Mouse (Mus musculus) kidney, postnatal 36 days (tissue): ENCODE data around the gene Plekha5.
A peak's percentile ranks its signal among the peaks of the same experiment; 100 is the strongest.

Source experiments
- DNase-seq, 2 experiments: peaks; one replicate each; pipeline ENCODE4 v3.0.0; 2021 to 2022; ENCODE audit warnings: mixed read lengths in 2 of 2

Gene Plekha5

DNA sequence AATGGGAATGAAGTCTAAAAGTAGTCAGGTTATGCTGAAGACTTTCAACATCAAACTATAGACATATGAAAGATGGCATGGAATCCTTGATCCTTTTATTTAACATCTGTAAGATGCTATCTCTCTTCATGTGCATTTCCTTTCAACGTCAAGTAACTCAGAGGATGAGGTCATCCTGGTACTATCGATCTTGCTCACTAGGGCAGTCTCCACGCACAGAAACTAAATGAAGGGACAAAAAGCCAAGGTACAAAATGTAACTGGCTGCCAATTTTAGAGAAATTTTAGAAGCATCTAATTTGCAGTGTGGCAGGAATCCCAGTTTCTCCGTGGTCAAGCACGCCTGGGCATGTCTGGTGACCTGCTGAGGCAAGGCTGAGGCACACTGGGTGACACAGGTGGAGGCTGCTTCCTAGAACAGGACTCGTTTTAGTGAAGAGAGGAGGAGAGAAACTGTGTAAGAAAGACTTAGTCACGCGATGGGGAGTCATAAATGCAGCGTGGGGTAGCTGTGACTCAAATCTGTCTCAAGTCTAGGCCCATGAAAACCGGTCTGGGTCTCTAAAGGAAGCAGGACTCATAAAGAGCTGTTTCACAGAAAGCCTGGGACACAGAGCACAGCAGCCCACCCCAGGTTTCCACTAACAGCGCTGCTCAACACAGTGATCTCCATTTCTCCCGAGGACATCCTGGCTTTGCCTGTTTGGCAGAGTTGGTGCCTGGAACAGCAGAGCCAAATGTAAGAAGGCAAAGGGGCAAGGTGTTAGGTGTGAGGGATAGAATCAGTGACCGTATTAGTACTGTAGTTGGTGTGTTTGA is 196.9 kb downstream of the Plekha5 start:
- DNase-seq, result no peak

DNA sequence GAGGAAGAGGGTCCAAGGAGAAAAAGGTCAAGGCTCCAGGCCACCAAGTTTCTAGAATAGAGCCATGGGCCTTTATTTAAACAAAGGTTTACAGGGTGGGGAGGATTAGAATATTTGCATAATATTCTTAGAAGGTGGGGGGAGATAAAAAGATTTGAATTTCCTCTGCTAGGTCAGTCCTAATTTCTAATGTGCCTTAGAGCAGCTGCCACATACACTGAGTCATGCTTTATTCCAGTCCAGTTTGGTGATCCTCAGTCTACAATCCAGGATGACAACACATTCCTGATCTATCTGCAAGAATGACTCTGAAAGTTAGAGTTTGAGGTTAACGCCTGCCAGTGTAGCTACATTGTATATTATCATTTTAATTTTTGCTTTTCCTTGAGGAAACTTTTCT is 197.8 kb downstream of the Plekha5 start:
- no peak for DNase-seq

DNA sequence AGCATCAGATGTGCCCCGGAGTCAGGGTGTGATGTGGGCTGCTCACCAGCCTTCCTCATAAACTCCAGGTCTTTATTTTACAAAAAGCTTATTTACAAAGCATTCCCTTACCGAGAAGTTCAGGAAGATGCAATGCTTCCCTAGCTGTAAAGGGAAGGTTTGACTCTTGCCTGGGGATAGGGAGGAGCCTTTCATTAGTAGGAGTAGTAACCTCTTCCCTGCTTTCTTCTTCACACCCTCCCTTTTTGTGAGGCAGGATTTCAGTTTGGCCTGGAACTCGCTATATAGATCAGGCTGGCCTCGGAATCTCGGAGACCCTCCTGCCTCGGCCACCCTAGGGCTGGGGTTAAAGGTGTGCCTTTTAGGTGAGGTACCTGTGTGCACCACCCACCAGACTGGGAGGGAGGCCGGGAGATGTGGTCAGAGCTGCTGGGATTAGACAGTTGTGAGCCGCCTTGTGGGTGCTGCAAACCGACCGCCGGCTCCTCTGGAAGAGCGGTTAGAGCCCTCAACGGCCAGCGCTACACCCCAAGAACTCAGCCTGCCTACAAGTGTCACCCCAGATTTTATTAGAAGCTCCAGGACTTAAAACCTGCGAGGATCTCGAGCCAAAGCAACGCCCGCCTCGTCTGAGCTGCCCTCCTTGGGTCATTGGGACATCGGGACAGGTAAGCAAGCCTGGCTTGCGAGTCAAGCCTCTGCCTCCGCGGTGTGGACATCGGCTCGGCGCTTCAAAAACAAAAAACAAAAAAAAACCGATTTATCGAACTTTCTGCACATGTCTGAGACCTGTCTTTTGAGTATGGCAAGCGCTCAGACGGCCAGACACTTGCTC is 198.8 kb downstream of the Plekha5 start, which contains the start of gene Aebp2:
Gene Aebp2, plus strand, starts transcription at position 273 of the 835 bp plus-strand sequence.
- DNase-seq, result peak in 1 of 2 experiments; percentile 19

DNA sequence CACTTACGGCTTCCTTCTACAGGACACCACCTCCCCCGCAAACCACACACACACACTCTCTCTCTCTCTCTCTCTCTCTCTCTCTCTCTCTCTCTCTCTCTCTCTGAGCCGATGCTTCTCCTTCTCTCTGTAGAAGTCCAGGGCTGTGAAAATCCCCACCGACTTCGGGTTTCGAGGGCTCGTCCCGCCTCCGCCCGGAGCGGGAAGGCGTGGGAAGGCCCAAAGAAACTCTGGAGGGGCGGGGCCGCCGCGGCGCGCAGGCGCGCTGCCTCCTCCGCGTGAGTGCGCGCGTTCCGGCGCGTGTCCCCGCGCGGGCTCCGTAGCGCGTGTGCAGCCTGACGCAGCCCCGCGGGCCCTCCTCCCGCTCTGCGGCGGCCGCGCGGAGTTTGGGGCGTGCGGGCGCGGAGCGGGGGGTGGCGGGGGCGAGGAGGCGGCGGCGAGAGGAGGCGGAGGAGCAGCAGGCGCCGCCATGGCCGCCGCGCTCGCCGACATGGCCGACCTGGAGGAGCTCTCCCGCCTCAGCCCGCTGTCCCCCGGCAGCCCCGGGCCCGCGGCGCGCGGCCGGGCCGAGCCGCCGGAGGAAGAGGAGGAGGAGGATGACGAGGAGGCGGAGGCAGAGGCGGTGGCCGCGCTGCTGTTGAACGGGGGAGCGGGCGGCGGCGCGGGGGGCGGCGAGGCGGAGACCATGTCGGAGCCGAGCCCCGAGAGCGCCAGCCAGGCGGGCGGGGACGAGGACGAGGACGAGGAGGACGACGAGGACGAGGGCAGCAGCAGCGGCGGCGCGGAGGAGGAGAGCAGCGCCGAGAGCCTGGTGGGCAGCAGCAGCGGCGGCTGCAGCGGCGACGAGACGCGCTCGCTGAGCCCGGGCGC is 199.6 kb downstream of the Plekha5 start:
- DNase-seq, result peak; percentile 91 to 96

GRCm38 (mm10) chr6:140624096-140625051 is 200.5 kb downstream of the Plekha5 start:
- DNase-seq, result peak in 1 of 2 experiments; percentile 57

DNA sequence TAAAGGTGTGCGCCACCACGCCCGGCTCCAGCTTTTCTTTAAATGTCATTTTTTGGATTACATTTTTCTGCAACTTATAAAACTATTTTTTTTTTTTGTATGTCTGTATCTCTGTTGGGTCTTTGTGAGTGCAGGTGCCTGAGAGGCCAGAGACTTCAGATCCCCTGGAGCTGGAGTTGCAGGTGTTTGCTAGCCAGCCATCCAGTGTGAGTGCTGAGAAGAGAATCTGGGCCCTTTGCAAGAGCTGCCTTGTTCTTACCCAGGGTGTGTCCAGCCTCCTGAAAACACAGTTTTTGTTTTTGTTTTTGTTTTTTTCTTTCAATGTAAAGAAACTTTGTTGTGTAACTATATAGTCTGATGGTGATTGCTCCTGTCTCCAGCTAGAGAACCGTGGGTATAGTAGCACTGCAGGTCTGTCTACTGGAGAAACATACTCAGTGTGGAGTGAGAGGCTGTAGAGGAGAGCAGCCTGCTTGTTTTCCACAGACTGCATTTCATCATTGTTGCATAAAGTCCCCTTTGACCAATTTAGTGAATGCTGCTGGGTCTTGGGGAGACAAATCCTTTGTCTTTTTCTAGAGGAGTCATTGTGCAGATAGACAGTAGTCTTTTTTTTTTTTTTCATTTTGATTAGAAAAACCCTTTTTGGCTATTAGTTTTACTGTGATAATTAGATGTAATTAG is 205.5 kb downstream of the Plekha5 start:
- DNase-seq, result no peak

GRCm38 (mm10) chr6:140630306-140630705 is 206.5 kb downstream of the Plekha5 start:
- no peak for DNase-seq

DNA sequence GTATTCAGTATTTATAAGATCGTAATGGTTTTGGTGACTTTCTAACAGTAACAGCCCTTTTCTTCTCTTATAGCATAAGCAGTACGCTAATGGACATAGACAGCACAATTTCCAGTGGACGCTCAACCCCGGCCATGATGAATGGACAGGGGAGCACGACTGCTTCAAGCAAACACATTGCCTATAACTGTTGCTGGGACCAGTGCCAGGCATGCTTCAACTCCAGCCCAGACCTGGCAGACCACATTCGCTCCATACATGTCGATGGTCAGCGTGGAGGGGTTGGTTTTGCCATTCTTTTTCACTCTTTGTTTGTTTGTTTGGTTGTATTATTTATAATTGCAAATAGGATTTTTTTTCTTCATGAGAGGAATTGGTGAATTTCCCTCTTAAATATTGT is 209.8 kb downstream of the Plekha5 start:
- DNase-seq, result no peak

GRCm38 (mm10) chr6:140636290-140636689 is 212.4 kb downstream of the Plekha5 start:
- no peak for DNase-seq

GRCm38 (mm10) chr6:140642010-140642409 is 218.2 kb downstream of the Plekha5 start:
- no peak for DNase-seq

DNA sequence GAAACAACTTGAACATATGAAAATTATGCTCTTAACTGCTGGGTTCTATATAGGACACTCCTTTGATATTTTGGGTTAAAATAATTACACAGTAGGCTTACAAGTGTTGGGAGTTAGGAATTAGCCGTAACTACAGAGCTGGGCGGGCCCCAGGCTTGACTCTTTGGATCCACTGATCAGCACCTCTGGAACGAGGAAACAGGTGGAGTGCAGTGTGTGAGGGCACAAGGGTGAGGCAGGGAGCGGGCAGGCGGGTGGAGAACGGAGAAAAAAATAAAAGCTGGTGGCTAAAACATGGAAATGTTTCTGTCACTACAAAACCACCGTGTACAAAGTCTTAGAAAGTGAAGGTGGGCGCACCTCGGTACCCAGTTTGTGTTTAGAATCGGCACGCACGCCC is 218.8 kb downstream of the Plekha5 start:
- DNase-seq, result no peak

DNA sequence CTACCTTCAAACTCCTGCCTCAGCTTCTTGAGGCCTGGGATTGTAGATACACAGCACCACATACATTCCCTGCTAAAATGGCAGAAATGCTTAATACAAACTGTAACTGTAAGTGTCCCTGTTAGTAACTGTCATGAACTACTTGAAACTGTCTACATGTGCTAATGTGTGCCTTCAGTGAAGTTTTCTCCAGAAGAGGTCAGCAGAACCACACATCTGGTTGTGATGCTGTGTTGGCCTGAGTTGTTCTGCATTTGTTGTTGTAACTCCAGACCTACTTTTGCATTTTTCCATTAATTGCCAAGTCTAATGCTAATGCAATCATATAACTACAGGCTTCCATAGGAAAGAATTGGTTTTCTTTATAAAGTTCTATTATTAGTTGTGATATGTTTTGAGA is 222.1 kb downstream of the Plekha5 start:
- DNase-seq, result no peak
